ENCODE assay signal across 9 mouse cellular contexts in the genomic region with DNA sequence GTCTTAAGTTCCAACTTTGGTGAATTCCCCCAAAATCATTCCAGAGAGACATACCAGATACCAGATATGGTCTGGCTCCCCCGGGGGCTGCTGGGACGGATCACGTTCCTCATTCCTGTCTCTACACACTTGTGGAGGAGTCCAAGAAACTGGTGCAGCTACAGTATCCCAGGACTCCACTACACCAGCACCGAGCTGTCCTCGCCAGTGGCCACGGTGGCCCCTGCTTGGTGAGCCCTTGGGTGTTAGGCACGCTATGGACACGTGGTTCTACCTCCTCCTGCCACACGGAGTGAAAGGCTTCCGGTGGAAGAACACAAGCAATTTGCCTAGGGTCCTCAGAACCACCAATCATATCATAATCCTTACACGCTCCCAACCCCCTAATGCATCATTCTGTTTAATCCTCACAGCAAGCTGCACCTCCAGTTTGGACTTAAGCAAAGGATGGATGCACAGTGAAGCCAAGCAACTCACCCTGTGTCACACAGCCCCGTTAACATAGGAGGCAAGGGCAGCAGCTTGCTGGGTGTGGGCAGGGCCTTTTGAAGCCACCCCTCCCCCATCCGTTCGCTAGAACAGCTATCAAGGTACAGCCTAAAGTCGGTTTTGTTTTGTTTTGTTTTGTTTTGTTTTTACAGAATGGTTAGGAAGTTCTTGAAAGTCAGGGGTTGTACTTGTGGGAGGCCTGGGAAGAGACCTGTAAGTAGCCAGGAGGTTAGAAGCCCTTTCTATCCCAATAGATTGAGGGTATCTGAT. TPM values are rescaled to one million over a fixed set of nuclear protein-coding genes. Genes with fewer than 3 reads are reported as not detected.
DNase-seq lines count a peak whose midpoint lies in the region; ATAC-seq and TF ChIP-seq lines count a peak whose summit lies in the region.
"Had no signal": no experiment of that assay in that cellular context is flagged by ENCODE, and none has a peak within 500 bp of the region (broad histone marks: within the 10 kb centered on the region; RNA-seq: fewer than 3 reads in every experiment).

No protein-coding gene starts in this region.

- 22% methylated on average over 15 of the region's 15 CpGs for WGBS in kidney, embryonic 15.5 days
- WGBS in hindbrain, postnatal 0 days = 31% methylated on average over 15 of the region's 15 CpGs
- 27% methylated on average over 15 of the region's 15 CpGs for WGBS in midbrain, embryonic 15.5 days

- ATAC-seq in kidney, embryonic 15.5 days (replicated peaks; ENCODE audit: low FRiP score) = peak; percentile 44; the same call in 1 of the 2 replicates
- ATAC-seq in common myeloid progenitor, adult 5-6 weeks (replicated peaks; ENCODE audit: low read depth, poor library complexity, severe bottlenecking) = peak; percentile 23
- ATAC-seq in hindbrain, postnatal 0 days = no peak
- no peak for ATAC-seq in midbrain, embryonic 15.5 days (replicated peaks)
- no peak for ATAC-seq in frontal cortex, adult (ENCODE audit: low TSS enrichment)

- H3K4me3 ChIP-seq in kidney, embryonic 15.5 days (replicated peaks) = peak overlapping the region; percentile 31
- no peak overlapping the region for H3K4me3 ChIP-seq in hindbrain, postnatal 0 days (ENCODE audit: low read length)
- H3K4me3 ChIP-seq in midbrain, embryonic 15.5 days = 0 out of 2 replicates have a peak overlapping the region, but pooled peaks have one; percentile 15

- H3K36me3 ChIP-seq in kidney, embryonic 15.5 days = no peaks in the 10 kb centered on the region
- no peaks in the 10 kb centered on the region for H3K36me3 ChIP-seq in hindbrain, postnatal 0 days (ENCODE audit: insufficient read depth, low read length)
- H3K36me3 ChIP-seq in midbrain, embryonic 15.5 days (replicated peaks) = no peaks in the 10 kb centered on the region

- peak overlapping the region; percentile 21; the same call in 1 of the 2 replicates for H3K9ac ChIP-seq in kidney, embryonic 15.5 days
- H3K9ac ChIP-seq in hindbrain, postnatal 0 days (replicated peaks; ENCODE audit: low read length) = peak overlapping the region; percentile 28; the same call in 1 of the 2 replicates
- H3K9ac ChIP-seq in midbrain, embryonic 15.5 days = no peak overlapping the region

- H3K27ac ChIP-seq in kidney, embryonic 15.5 days = peak overlapping the region; percentile 71
- peak overlapping the region; percentile 48; the same call in 1 of the 2 replicates for H3K27ac ChIP-seq in hindbrain, postnatal 0 days
- peak overlapping the region; percentile 2; the same call in 1 of the 2 replicates for H3K27ac ChIP-seq in midbrain, embryonic 15.5 days
- H3K27ac ChIP-seq: macrophage had no signal

- H3K4me1 ChIP-seq in kidney, embryonic 15.5 days = peaks cover 50% of the 10 kb centered on the region
- H3K4me1 ChIP-seq in hindbrain, postnatal 0 days (ENCODE audit: insufficient read depth, low read length) = peaks cover 21% of the 10 kb centered on the region
- H3K4me1 ChIP-seq in midbrain, embryonic 15.5 days = peaks cover 30% of the 10 kb centered on the region

- H3K27me3 ChIP-seq in kidney, embryonic 15.5 days = peaks cover 10% of the 10 kb centered on the region
- no peaks in the 10 kb centered on the region for H3K27me3 ChIP-seq in hindbrain, postnatal 0 days (ENCODE audit: insufficient read depth, low read length)
- H3K27me3 ChIP-seq in midbrain, embryonic 15.5 days (replicated peaks) = no peaks in the 10 kb centered on the region

- intact Hi-C loops in left cerebral cortex, postnatal 4 days (cut with DNase I) = no loop called here

- TF ChIP-seq CTCF in hindbrain, postnatal 0 days (IDR thresholded peaks at IDR 0.05; ENCODE audit: low read depth) = no peak

- no peaks in the 10 kb centered on the region for H3K9me3 ChIP-seq in kidney, embryonic 15.5 days (replicated peaks)
- no peaks in the 10 kb centered on the region for H3K9me3 ChIP-seq in hindbrain, postnatal 0 days (ENCODE audit: low read length)
- no peaks in the 10 kb centered on the region for H3K9me3 ChIP-seq in midbrain, embryonic 15.5 days

- peak overlapping the region; percentile 68 for H3K4me2 ChIP-seq in kidney, embryonic 15.5 days
- peak overlapping the region; percentile 48 for H3K4me2 ChIP-seq in hindbrain, postnatal 0 days (ENCODE audit: low read depth, low read length)
- H3K4me2 ChIP-seq in midbrain, embryonic 15.5 days = peak overlapping the region; percentile 29

- no peak for DNase-seq in kidney, adult 9 months
- no peak for DNase-seq in hindbrain, postnatal 0 days (ENCODE audit: low spot score)
- DNase-seq in left cerebral cortex, postnatal 4 days = no peak
- DNase-seq in frontal cortex, postnatal 36 days (ENCODE audit: low spot score in 2 of 2) = no peak

RNA-seq across cellular contexts. Expression of a gene that starts 2.2 kb away (rescaled TPM):
- 2.4 and 3.4 TPM in 2 replicates for polyA plus RNA-seq in kidney, embryonic 15.5 days (2015; fragmentation: Nextera tagmentation; extraction: Ambion mirVana)
- 0.41 and 0.58 TPM in 2 replicates for total RNA-seq in common myeloid progenitor, adult 5-6 weeks (2017)
- total RNA-seq in hindbrain, postnatal 0 days (2014; rRNA removed) = 7.0 and 10.1 TPM in 2 replicates
- 10.4 and 10.5 TPM in 2 replicates for polyA plus RNA-seq in hindbrain, postnatal 0 days (2015; fragmentation: Nextera tagmentation; extraction: Ambion mirVana)
- polyA plus RNA-seq in midbrain, embryonic 15.5 days (2015; fragmentation: Nextera tagmentation; extraction: Ambion mirVana) = 5.5 and 5.6 TPM in 2 replicates
- 1 to 10 TPM; 1.0 to 1.8 TPM for total RNA-seq in left cerebral cortex, postnatal 4 days (2021)
- polyA plus RNA-seq: macrophage had no signal

RNA-seq across cellular contexts. Expression of a gene that starts 32.3 kb away (rescaled TPM):
- polyA plus RNA-seq in kidney, embryonic 15.5 days (2015; fragmentation: Nextera tagmentation; extraction: Ambion mirVana) = 36.6 and 40.8 TPM in 2 replicates
- total RNA-seq in common myeloid progenitor, adult 5-6 weeks (2017) = 8.6 and 10.3 TPM in 2 replicates
- 13.2 and 20.1 TPM in 2 replicates for total RNA-seq in hindbrain, postnatal 0 days (2014; rRNA removed)
- 33.9 and 34.8 TPM in 2 replicates for polyA plus RNA-seq in hindbrain, postnatal 0 days (2015; fragmentation: Nextera tagmentation; extraction: Ambion mirVana)
- 27.3 and 31.2 TPM in 2 replicates for polyA plus RNA-seq in midbrain, embryonic 15.5 days (2015; fragmentation: Nextera tagmentation; extraction: Ambion mirVana)
- 10 to 100 TPM; 27.3 to 28.3 TPM for total RNA-seq in left cerebral cortex, postnatal 4 days (2021)

RNA-seq across cellular contexts. Expression of a gene that starts 38.1 kb away (rescaled TPM):
- not detected in 2 replicates for polyA plus RNA-seq in kidney, embryonic 15.5 days (2015; fragmentation: Nextera tagmentation; extraction: Ambion mirVana)
- not detected in 2 replicates for total RNA-seq in common myeloid progenitor, adult 5-6 weeks (2017)
- not detected in 2 replicates for total RNA-seq in hindbrain, postnatal 0 days (2014; rRNA removed)
- 0.24 TPM in 1 of 2 replicates, not detected in the other for polyA plus RNA-seq in hindbrain, postnatal 0 days (2015; fragmentation: Nextera tagmentation; extraction: Ambion mirVana)
- 0.45 and 0.89 TPM in 2 replicates for polyA plus RNA-seq in midbrain, embryonic 15.5 days (2015; fragmentation: Nextera tagmentation; extraction: Ambion mirVana)
- total RNA-seq in left cerebral cortex, postnatal 4 days (2021) = not detected
- polyA plus RNA-seq: macrophage had no signal

Comparison
In these comparisons a context has a peak if more than half of its experiments do, and no peak if none do; other contexts are left out.
1. ATAC-seq: peak in kidney, embryonic 15.5 days (single experiment) and common myeloid progenitor, adult 5-6 weeks (single experiment); none in hindbrain, postnatal 0 days (single experiment), midbrain, embryonic 15.5 days (single experiment) and frontal cortex, adult (single experiment).
2. H3K27ac ChIP-seq: peak in every context shown above with its lines; median percentile 71 in kidney, embryonic 15.5 days; 48 in hindbrain, postnatal 0 days; 2 in midbrain, embryonic 15.5 days.
3. Peak in every context shown above with its lines, with median percentiles within 50 percentile points of each other: H3K4me2 ChIP-seq.